Mouse (Mus musculus): ENCODE results near the gene Spg20. TPM values are rescaled to one million over a fixed set of nuclear protein-coding genes. Genes with fewer than 3 reads are reported as not detected.

The Spg20 gene
- polyA plus RNA-seq, 1 experiment: 12.0 TPM

- TF ChIP-seq GATA1 (IDR thresholded peaks at IDR 0.05; ENCODE audit: low read length): no peak
Measured at GRCm38 (mm10) chr3:55088359-55088758, 23.5 kb upstream of the Spg20 start.

DNA sequence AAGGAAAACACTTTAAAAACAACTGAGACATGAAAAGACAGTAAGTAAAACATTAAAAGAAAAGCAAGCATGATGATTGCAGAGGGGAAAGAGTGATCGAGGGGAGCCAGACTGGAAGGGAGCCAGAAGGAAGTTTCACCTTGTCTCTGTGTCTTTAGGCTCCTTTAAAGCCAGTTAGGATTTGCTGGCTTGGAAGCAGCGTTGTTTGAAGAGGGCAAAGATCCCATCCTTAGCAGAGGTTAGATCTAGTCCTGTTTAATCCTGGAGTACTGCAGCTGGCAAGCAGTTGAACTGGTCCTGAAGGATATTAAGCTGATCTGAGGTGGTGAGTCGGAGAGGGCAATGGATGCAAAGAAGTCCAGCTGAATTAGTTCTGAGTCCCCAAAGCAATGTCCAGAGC, 23.1 kb upstream of the Spg20 start:
- no peak for TF ChIP-seq GATA1 (IDR thresholded peaks at IDR 0.05; ENCODE audit: low read length)

GRCm38 (mm10) chr3:55089291-55089690, 22.6 kb upstream of the Spg20 start:
- no peak for TF ChIP-seq GATA1 (IDR thresholded peaks at IDR 0.05; ENCODE audit: low read length)

- no peak for TF ChIP-seq GATA1 (IDR thresholded peaks at IDR 0.05; ENCODE audit: low read length)
Measured at GRCm38 (mm10) chr3:55093161-55093560, 18.7 kb upstream of the Spg20 start.

GRCm38 (mm10) chr3:55095968-55096654, 15.8 kb upstream of the Spg20 start:
- TF ChIP-seq GATA1 (IDR thresholded peaks at IDR 0.05; ENCODE audit: low read length): no peak

DNA sequence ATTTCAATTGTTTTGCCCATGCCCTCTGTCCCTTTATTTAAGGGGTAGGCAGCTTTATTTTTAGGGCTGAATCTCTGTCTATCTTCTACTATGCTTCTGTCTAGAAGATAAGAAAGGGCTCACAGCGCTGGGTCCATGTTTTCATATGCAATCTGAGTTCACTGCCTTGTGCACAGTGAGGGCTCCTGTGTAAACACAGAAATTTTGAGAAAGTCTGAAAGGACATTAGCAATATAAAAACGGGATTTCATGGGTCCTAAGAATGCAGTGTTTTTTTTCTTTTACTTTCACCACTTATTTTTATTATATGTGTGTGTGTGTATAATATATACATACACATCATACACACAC, 15.3 kb upstream of the Spg20 start:
- TF ChIP-seq GATA1 (IDR thresholded peaks at IDR 0.05; ENCODE audit: low read length): no peak

- no peak for TF ChIP-seq GATA1 (IDR thresholded peaks at IDR 0.05; ENCODE audit: low read length)
Measured at GRCm38 (mm10) chr3:55097186-55097585, 14.7 kb upstream of the Spg20 start.

GRCm38 (mm10) chr3:55098014-55098413, 13.9 kb upstream of the Spg20 start:
- TF ChIP-seq GATA1 (IDR thresholded peaks at IDR 0.05; ENCODE audit: low read length): no peak

GRCm38 (mm10) chr3:55098990-55099389, 12.9 kb upstream of the Spg20 start:
- TF ChIP-seq GATA1 (IDR thresholded peaks at IDR 0.05; ENCODE audit: low read length): no peak

- no peak for TF ChIP-seq GATA1 (IDR thresholded peaks at IDR 0.05; ENCODE audit: low read length)
Measured at GRCm38 (mm10) chr3:55101092-55101491, 10.8 kb upstream of the Spg20 start.

DNA sequence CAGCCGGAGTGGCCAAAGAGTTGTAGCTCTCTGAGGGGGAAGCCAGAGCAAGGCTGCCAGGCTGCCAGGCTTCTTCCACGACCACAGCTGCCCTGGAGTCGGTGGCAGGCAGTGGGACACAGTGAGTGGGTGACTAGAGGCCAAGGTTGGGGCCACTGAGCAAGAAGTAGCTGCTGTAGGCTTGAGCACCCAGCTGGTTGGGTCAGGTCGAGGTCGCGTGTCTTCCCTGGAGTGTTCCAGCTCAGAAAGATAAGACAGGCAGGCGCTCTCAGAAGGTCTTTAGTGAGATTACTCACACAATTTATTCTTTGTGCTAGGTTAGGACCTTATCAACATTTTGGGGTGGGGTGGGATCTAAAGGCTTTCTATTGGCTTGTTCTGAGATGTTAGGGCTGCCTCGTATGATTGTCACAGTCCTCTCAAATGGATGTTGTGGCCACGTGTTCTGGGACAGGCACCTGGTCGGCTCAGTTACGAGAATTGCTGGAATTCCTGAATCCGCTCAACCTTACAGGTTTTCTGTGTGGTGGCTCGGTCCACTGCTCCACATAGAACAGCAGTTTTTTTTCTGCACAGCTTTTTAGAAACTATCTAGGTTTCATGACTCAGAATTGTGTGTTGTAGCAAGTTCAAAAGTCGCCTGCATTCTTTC, 6.4 kb upstream of the Spg20 start:
- TF ChIP-seq GATA1 (IDR thresholded peaks at IDR 0.05; ENCODE audit: low read length): no peak

DNA sequence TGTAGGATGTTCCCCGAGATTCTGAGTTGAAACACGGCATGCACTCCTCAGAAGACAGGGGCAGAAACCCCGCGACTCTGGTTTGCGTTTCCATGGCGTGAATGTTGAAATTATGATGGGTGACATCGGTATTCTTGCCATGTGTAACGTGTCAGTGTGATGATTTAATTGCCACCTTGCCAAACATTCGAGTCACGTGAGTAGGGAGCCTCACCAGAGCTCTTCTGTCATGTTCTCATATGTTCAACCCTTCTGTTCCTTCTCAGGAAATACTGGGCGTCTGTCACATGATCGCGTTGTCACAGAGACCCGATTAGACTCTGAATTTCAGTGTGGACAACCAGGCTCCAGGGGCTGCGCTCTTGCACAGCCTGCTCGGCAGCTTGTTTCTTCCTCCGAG, 5.9 kb upstream of the Spg20 start:
- no peak for TF ChIP-seq GATA1 (IDR thresholded peaks at IDR 0.05; ENCODE audit: low read length)

DNA sequence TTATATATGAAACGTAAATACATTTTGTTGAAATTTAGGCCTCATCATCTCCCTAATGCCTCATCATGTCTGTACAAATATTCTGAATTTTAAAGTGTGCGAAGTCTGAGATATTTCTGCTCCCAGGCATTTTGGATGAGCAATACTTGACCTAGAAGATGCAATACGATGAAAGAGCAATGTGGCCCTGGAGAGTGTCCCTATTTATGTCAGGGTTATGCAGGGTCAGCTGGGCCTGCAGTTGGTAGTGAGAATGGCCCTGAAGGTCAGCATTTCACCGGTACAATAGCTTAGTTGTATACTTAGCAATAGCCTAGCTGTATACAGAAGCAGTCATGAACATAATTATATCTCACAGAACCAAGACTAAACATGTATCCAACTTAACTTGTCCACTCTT, 2.8 kb upstream of the Spg20 start:
- TF ChIP-seq GATA1 (IDR thresholded peaks at IDR 0.05; ENCODE audit: low read length): no peak

DNA sequence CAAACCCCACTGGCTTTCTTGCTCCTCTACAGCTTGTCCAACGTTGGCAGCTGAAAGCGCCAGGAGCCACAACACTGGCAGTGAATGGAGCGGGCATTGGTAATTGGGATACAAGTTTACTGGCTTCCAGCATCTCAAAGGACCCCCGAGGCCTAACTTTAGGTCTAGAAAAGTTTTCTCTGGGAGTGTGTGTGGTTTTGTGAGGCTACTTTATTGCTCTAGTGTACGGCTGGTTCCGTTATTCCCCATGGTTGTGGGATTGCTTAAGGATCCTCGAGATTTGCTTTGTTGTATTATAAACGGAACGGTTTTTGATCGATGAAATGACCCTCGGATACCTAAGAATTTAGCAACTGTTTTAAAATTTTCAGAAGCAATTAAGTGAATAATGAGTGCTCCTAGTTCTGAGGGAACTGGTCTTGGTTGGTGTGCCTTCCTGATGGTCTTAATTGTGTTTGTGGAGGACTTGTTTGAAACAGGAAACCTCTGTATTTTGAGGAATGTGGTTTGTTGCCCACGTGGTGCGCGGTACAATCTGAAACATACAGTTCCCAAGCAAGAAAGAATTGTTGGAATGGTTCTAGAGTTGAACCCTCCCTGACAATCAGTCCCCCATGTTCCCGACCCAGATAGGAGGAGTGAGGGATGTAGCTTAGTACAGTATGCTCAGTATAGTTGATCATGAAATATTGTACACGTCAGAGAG, 955 bp downstream of the Spg20 start:
- no peak for TF ChIP-seq GATA1 (IDR thresholded peaks at IDR 0.05; ENCODE audit: low read length)

DNA sequence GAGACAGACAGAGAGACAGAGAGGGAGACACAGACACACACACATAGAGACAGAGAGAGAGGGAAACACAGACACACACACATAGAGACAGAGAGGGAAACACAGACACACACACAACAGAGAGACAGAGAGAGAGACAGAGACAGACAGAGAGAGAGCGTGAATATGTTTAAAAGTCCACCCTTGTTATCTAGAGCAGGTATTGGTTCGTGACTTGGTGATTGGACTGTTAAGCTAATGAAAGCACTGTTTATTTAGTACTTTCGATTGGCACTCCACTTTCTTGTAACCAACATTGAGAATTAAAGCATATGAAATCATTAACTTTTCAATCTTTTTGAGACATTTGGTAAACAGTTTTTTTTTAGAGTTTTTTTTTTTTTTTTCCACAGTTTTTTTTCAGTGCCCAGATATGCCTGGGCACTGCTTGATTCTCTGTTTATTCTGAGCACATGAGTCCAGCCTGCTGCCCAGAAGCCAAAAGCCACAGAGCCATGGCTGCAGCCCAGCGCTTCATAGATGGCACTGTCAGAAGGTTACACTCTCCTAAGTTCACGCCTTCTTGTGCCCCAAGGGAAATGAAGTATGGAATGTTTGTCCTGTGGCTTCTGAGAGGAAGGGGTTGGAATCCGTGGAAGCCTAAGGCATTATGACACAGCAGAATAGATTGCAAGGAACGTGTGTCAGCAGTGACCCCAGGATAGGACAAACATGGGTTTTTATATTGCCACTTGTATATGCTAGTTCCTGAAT, 2.6 kb downstream of the Spg20 start:
- no peak for TF ChIP-seq GATA1 (IDR thresholded peaks at IDR 0.05; ENCODE audit: low read length)

GRCm38 (mm10) chr3:55115071-55115470, 3.2 kb downstream of the Spg20 start:
- TF ChIP-seq GATA1 (IDR thresholded peaks at IDR 0.05; ENCODE audit: low read length): no peak

All from G1E-ER4 (cell line).